Mouse (Mus musculus) forebrain, embryonic 15.5 days (tissue): Measurements from ENCODE around the gene Tcl1b1. TPM values are rescaled to one million over a fixed set of nuclear protein-coding genes. Genes with fewer than 3 reads are reported as not detected.
"Not testable (repeated sequence)": the region's sequence is repeated elsewhere in the genome, so short reads cannot be mapped to it uniquely, and the experiment has no call there.

Experiments
- ATAC-seq: fragments of 200-750 bp; cut with Nextera tagmentation; replicated peaks from 2 replicates; pipeline ENCODE4 v1.8.0; 2017; ENCODE audit warnings: mild to moderate bottlenecking, moderate TSS enrichment, moderate library complexity
- H3K27ac ChIP-seq: fragments of 300-500 bp; sonication (generic); replicated peaks from 2 replicates; pipeline ENCODE4 v1.5.1; 2015; ENCODE audit warnings: mild to moderate bottlenecking, inconsistent platforms
- H3K27me3 ChIP-seq: fragments of 300-500 bp; sonication (generic); 2 replicates; pipeline ENCODE4 v1.6.1; 2015; ENCODE audit warnings: inconsistent platforms
- H3K36me3 ChIP-seq: fragments of 300-500 bp; sonication (generic); 2 replicates; pipeline ENCODE4 v1.6.1; 2015; ENCODE audit warnings: mild to moderate bottlenecking, inconsistent platforms
- H3K4me1 ChIP-seq: fragments of 300-500 bp; sonication (generic); 2 replicates; pipeline ENCODE4 v1.6.1; 2015; ENCODE audit warnings: inconsistent platforms
- H3K4me2 ChIP-seq: fragments of 300-500 bp; sonication (generic); replicated peaks from 2 replicates; pipeline ENCODE4 v1.6.1; 2015; ENCODE audit warnings: mild to moderate bottlenecking, inconsistent platforms
- H3K4me3 ChIP-seq: fragments of 300-500 bp; sonication (generic); 2 replicates; pipeline ENCODE4 v1.5.1; 2015; ENCODE audit warnings: mild to moderate bottlenecking, inconsistent platforms
- H3K9ac ChIP-seq: fragments of 300-500 bp; sonication (generic); replicated peaks from 2 replicates; pipeline ENCODE4 v1.6.1; 2015; ENCODE audit warnings: mild to moderate bottlenecking, inconsistent platforms
- H3K9me3 ChIP-seq: fragments of 300-500 bp; sonication (generic); 2 replicates; pipeline ENCODE4 v1.6.1; 2016; ENCODE audit warnings: inconsistent platforms
- WGBS: fragments of 180-500 bp; shearing (Covaris S2); methylation state at CpG from one replicate; pipeline ENCODE4 v1.1.7; 2015; ENCODE audit warnings: mixed read lengths; 5-methylcytosine and 5-hydroxymethylcytosine counted together
- polyA plus RNA-seq: library from polyadenylated mRNA; unstranded; fragments of >200 nt; fragmentation: Nextera tagmentation; extraction: Ambion mirVana; gene quantifications from 2 replicates; pipeline ENCODE4 v1.2.1, GENCODE M21; 2015

Gene Tcl1b1
- polyA plus RNA-seq: not detected in 2 replicates

- no peak for ATAC-seq
- 84% methylated on average over 4 of the region's 4 CpGs for WGBS
- no peak within 1 kb of the TSS for H3K4me3 ChIP-seq
- H3K27ac ChIP-seq: no peak within 1 kb of the TSS
- H3K4me1 ChIP-seq: no peaks in the 10 kb centered on the region
- H3K4me2 ChIP-seq: no peak within 1 kb of the TSS
- H3K27me3 ChIP-seq: no peaks in the 10 kb centered on the region
- H3K36me3 ChIP-seq: no peaks in the 10 kb centered on the region
- H3K9ac ChIP-seq: no peak within 1 kb of the TSS
- H3K9me3 ChIP-seq: no peaks in the 10 kb centered on the region
Measured at GRCm38 (mm10) chr12:105159390-105159789, at the start of gene Tcl1b1. TSS of gene Tcl1b1 (plus strand) at chr12:105159690.

GRCm38 (mm10) chr12:105109812-105110211, 49.7 kb upstream of the Tcl1b1 start:
- H3K4me2 ChIP-seq: no peak overlapping the region
- H3K9me3 ChIP-seq: no peaks in the 10 kb centered on the region
- no peak overlapping the region for H3K9ac ChIP-seq
- H3K27ac ChIP-seq: no peak overlapping the region
- no peak overlapping the region for H3K4me3 ChIP-seq
- peaks cover 7% of the 10 kb centered on the region for H3K4me1 ChIP-seq
- H3K27me3 ChIP-seq: no peaks in the 10 kb centered on the region
- ATAC-seq: no peak
- WGBS: 75% methylated on average over 4 of the region's 4 CpGs
- H3K36me3 ChIP-seq: no peaks in the 10 kb centered on the region

GRCm38 (mm10) chr12:105112321-105112988, 47.0 kb upstream of the Tcl1b1 start:
- WGBS: 46% methylated on average over 13 of the region's 13 CpGs
- Histone ChIP-seq H3K4me1 (peaks cover 7% of the 10 kb centered on the region), H3K9ac (no peak overlapping the region), H3K4me3 (no peak overlapping the region), H3K27me3 (no peaks in the 10 kb centered on the region), H3K36me3 (no peaks in the 10 kb centered on the region), H3K27ac (no peak overlapping the region), H3K9me3 (no peaks in the 10 kb centered on the region), H3K4me2 (no peak overlapping the region)
- ATAC-seq: no peak

- no peak for ATAC-seq
- WGBS: 97% methylated on average over 1 of the region's 1 CpGs
- no peak overlapping the region for H3K27ac ChIP-seq
- H3K4me3 ChIP-seq: no peak overlapping the region
- no peaks in the 10 kb centered on the region for H3K9me3 ChIP-seq
- no peaks in the 10 kb centered on the region for H3K36me3 ChIP-seq
- H3K4me2 ChIP-seq: no peak overlapping the region
- peaks cover 7% of the 10 kb centered on the region for H3K4me1 ChIP-seq
- H3K27me3 ChIP-seq: no peaks in the 10 kb centered on the region
- no peak overlapping the region for H3K9ac ChIP-seq
Measured at GRCm38 (mm10) chr12:105116648-105117047, 42.8 kb upstream of the Tcl1b1 start.

GRCm38 (mm10) chr12:105125362-105125761, 34.1 kb upstream of the Tcl1b1 start:
- Histone ChIP-seq H3K9ac (no peak overlapping the region), H3K36me3 (no peaks in the 10 kb centered on the region), H3K4me1 (no peaks in the 10 kb centered on the region), H3K27me3 (no peaks in the 10 kb centered on the region), H3K27ac (no peak overlapping the region), H3K4me3 (no peak overlapping the region), H3K9me3 (no peaks in the 10 kb centered on the region), H3K4me2 (no peak overlapping the region)
- ATAC-seq: no peak
- 73% methylated on average over 6 of the region's 6 CpGs for WGBS

GRCm38 (mm10) chr12:105126516-105126915, 33.0 kb upstream of the Tcl1b1 start:
- no peaks in the 10 kb centered on the region for H3K27me3 ChIP-seq
- H3K36me3 ChIP-seq: no peaks in the 10 kb centered on the region
- no peak for ATAC-seq
- H3K27ac ChIP-seq: no peak overlapping the region
- no peak overlapping the region for H3K9ac ChIP-seq
- H3K4me2 ChIP-seq: no peak overlapping the region
- no peaks in the 10 kb centered on the region for H3K9me3 ChIP-seq
- WGBS: 39% methylated on average over 4 of the region's 4 CpGs
- H3K4me1 ChIP-seq: no peaks in the 10 kb centered on the region
- H3K4me3 ChIP-seq: no peak overlapping the region

GRCm38 (mm10) chr12:105127607-105128006, 31.9 kb upstream of the Tcl1b1 start:
- Histone ChIP-seq H3K27ac (no peak overlapping the region), H3K4me1 (no peaks in the 10 kb centered on the region), H3K9ac (no peak overlapping the region), H3K9me3 (no peaks in the 10 kb centered on the region), H3K4me3 (no peak overlapping the region), H3K4me2 (no peak overlapping the region), H3K36me3 (no peaks in the 10 kb centered on the region), H3K27me3 (no peaks in the 10 kb centered on the region)
- no peak for ATAC-seq
- 92% methylated on average over 2 of the region's 2 CpGs for WGBS

- H3K36me3 ChIP-seq, H3K4me3 ChIP-seq, H3K27ac ChIP-seq, ATAC-seq, H3K4me1 ChIP-seq, H3K27me3 ChIP-seq, H3K9me3 ChIP-seq, H3K4me2 ChIP-seq, H3K9ac ChIP-seq: not testable (repeated sequence)
- 71% methylated on average over 3 of the region's 3 CpGs for WGBS
Measured at GRCm38 (mm10) chr12:105129494-105130205, 29.8 kb upstream of the Tcl1b1 start.

GRCm38 (mm10) chr12:105134167-105134566, 25.3 kb upstream of the Tcl1b1 start:
- not testable (repeated sequence) for H3K27me3 ChIP-seq, ATAC-seq, H3K9me3 ChIP-seq, H3K36me3 ChIP-seq, H3K27ac ChIP-seq, H3K4me1 ChIP-seq, H3K4me3 ChIP-seq, H3K4me2 ChIP-seq, H3K9ac ChIP-seq
- WGBS: 72% methylated on average over 2 of the region's 2 CpGs

- 87% methylated on average over 4 of the region's 4 CpGs for WGBS
- not testable (repeated sequence) for H3K4me1 ChIP-seq, H3K4me3 ChIP-seq, ATAC-seq, H3K9me3 ChIP-seq, H3K4me2 ChIP-seq, H3K9ac ChIP-seq, H3K27ac ChIP-seq, H3K36me3 ChIP-seq, H3K27me3 ChIP-seq
Measured at GRCm38 (mm10) chr12:105134826-105135225, 24.7 kb upstream of the Tcl1b1 start.

GRCm38 (mm10) chr12:105137729-105138128, 21.8 kb upstream of the Tcl1b1 start:
- not testable (repeated sequence) for H3K9ac ChIP-seq, ATAC-seq, H3K27me3 ChIP-seq, H3K4me3 ChIP-seq, H3K4me2 ChIP-seq, H3K4me1 ChIP-seq, H3K9me3 ChIP-seq, H3K36me3 ChIP-seq, H3K27ac ChIP-seq
- WGBS: 85% methylated on average over 1 of the region's 1 CpGs

- ATAC-seq: no peak
- 96% methylated on average over 3 of the region's 3 CpGs for WGBS
Measured at GRCm38 (mm10) chr12:105143096-105143495, 16.4 kb upstream of the Tcl1b1 start.

GRCm38 (mm10) chr12:105144928-105145327, 14.6 kb upstream of the Tcl1b1 start:
- WGBS: 64% methylated on average over 1 of the region's 1 CpGs
- H3K27me3 ChIP-seq, H3K36me3 ChIP-seq, H3K4me3 ChIP-seq, H3K4me2 ChIP-seq, H3K9ac ChIP-seq, ATAC-seq, H3K4me1 ChIP-seq, H3K27ac ChIP-seq, H3K9me3 ChIP-seq: not testable (repeated sequence)

More at GRCm38 (mm10) chr12:105143096-105143495, 16.4 kb upstream of the Tcl1b1 start:
- no peaks in the 10 kb centered on the region for H3K9me3 ChIP-seq
- H3K4me2 ChIP-seq: no peak overlapping the region
- no peak overlapping the region for H3K27ac ChIP-seq
- no peaks in the 10 kb centered on the region for H3K27me3 ChIP-seq
- no peak overlapping the region for H3K4me3 ChIP-seq
- H3K9ac ChIP-seq: no peak overlapping the region
- no peaks in the 10 kb centered on the region for H3K4me1 ChIP-seq
- H3K36me3 ChIP-seq: no peaks in the 10 kb centered on the region
